Mouse (Mus musculus) frontal cortex, postnatal 14 days (tissue): ENCODE measurements at regions not wholly inside any gene's neighbourhood (a gene's known extent, or its start where the extent isn't known, plus 50 kb on each side); places are given as distances from the start of the nearest gene placed in this dataset.

Experiments
- DNase-seq, 2 experiments: peaks; one replicate each; pipeline ENCODE4 v3.0.0; 2022; ENCODE audit warnings: low spot score in 2 of 2

- no peak for DNase-seq
Observed at GRCm38 (mm10) chr3:157710790-157711381, 144.2 kb downstream of the Ptger3 start.

- no peak for DNase-seq
Observed at GRCm38 (mm10) chr3:157699961-157700360, 133.3 kb downstream of the Ptger3 start.

GRCm38 (mm10) chr3:157698529-157698928 lies 131.8 kb downstream of the Ptger3 start:
- DNase-seq, result no peak

GRCm38 (mm10) chr3:157695128-157696075 lies 128.7 kb downstream of the Ptger3 start:
- no peak for DNase-seq
